Mouse (Mus musculus): ENCODE results near the gene 4930469K13Rik. TPM values are rescaled to one million over a fixed set of nuclear protein-coding genes. Genes with fewer than 3 reads are reported as not detected.

Gene 4930469K13Rik
- polyA plus RNA-seq, 1 experiment from 2014 or later: not detected

DNA sequence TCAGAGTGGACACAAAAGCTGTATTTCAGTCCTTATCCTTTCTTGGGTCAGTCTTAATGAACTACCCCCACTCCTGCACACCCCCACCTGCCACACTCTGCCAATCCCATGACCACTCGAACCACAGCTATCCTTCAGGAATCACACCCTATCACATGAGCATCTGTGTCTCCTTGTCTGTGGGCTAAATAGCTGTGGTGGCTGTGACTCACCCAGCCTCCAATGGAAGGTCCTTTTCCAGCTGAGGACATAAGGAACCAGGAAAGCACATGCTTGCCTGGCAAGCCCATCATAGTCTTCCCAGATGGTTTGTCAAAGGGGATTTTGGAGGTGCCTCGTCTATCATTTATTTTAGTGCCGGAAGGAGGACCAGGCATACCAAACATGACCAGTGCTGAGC is 20.0 kb upstream of the 4930469K13Rik start:
- H3K9me3 ChIP-seq (ENCODE audit: control insufficient read depth, low read length): no peaks in the 10 kb centered on the region
- H3K4me3 ChIP-seq (replicated peaks; ENCODE audit: low read depth, low read length): no peak overlapping the region
- H3K27me3 ChIP-seq (ENCODE audit: control insufficient read depth, insufficient read depth, low read length): no peaks in the 10 kb centered on the region
- no peak overlapping the region for H3K27ac ChIP-seq (replicated peaks; ENCODE audit: low read depth, low read length)
- no peaks in the 10 kb centered on the region for H3K36me3 ChIP-seq (ENCODE audit: control insufficient read depth, insufficient read depth, low read length)
- ATAC-seq (ENCODE audit: low FRiP score, low TSS enrichment) (no peak), DNase-seq (no peak)
- H3K9ac ChIP-seq (replicated peaks; ENCODE audit: low read length): no peak overlapping the region
- H3K4me1 ChIP-seq (ENCODE audit: control insufficient read depth, insufficient read depth, low read length): no peaks in the 10 kb centered on the region
- 94% methylated on average over 3 of the region's 3 CpGs for WGBS
- no peak overlapping the region for H3K4me2 ChIP-seq (ENCODE audit: low read length)

DNA sequence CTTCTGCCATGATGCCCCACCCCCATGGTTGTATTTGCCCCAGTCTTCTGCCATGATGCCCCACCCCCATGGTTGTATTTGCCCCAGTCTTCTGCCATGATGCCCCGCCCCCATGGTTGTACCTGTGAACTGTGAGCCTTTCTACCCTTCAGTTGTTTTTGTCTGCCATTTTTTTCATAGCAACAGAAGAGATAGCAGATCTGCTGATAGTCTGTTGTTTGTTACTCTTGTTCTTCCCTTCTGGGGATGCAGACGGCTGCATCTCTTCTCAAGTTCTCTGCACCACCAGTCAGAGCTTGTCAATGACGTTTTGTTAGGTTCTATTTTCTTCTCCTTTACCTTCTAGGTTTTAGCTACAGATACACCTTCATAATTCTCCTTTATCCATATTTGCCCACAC is 19.2 kb upstream of the 4930469K13Rik start:
- H3K27ac ChIP-seq (replicated peaks; ENCODE audit: low read depth, low read length): no peak overlapping the region
- H3K9ac ChIP-seq (replicated peaks; ENCODE audit: low read length): no peak overlapping the region
- no peak overlapping the region for H3K4me3 ChIP-seq (replicated peaks; ENCODE audit: low read depth, low read length)
- H3K9me3 ChIP-seq (ENCODE audit: control insufficient read depth, low read length): no peaks in the 10 kb centered on the region
- DNase-seq (no peak), ATAC-seq (ENCODE audit: low FRiP score, low TSS enrichment) (no peak)
- H3K27me3 ChIP-seq (ENCODE audit: control insufficient read depth, insufficient read depth, low read length): no peaks in the 10 kb centered on the region
- 87% methylated on average over 3 of the region's 3 CpGs for WGBS
- no peaks in the 10 kb centered on the region for H3K36me3 ChIP-seq (ENCODE audit: control insufficient read depth, insufficient read depth, low read length)
- peaks cover 5% of the 10 kb centered on the region for H3K4me1 ChIP-seq (ENCODE audit: control insufficient read depth, insufficient read depth, low read length)
- H3K4me2 ChIP-seq (ENCODE audit: low read length): no peak overlapping the region

- Histone ChIP-seq H3K27ac (replicated peaks; ENCODE audit: low read depth, low read length) (no peak overlapping the region), H3K4me2 (ENCODE audit: low read length) (no peak overlapping the region), H3K4me3 (replicated peaks; ENCODE audit: low read depth, low read length) (no peak overlapping the region), H3K27me3 (ENCODE audit: control insufficient read depth, insufficient read depth, low read length) (no peaks in the 10 kb centered on the region), H3K36me3 (ENCODE audit: control insufficient read depth, insufficient read depth, low read length) (no peaks in the 10 kb centered on the region), H3K9ac (replicated peaks; ENCODE audit: low read length) (no peak overlapping the region), H3K9me3 (ENCODE audit: control insufficient read depth, low read length) (no peaks in the 10 kb centered on the region), H3K4me1 (ENCODE audit: control insufficient read depth, insufficient read depth, low read length) (peaks cover 10% of the 10 kb centered on the region)
- 82% methylated on average over 2 of the region's 2 CpGs for WGBS
- DNase-seq (no peak), ATAC-seq (ENCODE audit: low FRiP score, low TSS enrichment) (no peak)
These were observed 18.3 kb upstream of the 4930469K13Rik start for GRCm38 (mm10) chr11:34116572-34117135.

DNA sequence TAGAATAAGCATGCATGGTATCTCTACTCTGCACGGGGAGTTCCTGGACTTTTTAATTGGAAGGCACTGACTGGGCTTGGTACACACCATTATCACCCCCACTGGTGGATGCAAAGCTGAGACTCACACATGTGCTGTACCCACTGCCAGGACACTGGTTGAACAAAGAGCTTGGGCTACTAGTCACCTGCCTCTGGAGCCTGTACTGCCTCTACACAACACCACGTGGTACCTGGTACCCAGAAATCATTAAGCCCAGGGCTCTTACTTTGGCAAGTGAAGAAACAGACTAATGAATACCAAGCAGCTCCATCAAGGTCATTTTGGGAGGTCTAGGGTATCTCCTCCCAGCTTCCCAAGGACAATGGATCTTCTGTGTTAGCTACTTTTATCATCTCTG is 15.4 kb upstream of the 4930469K13Rik start:
- peak overlapping the region; percentile 34; the same call in 1 of the 2 replicates for H3K27ac ChIP-seq (replicated peaks; ENCODE audit: low read depth, low read length)
- 67% methylated on average over 2 of the region's 2 CpGs for WGBS
- no peaks in the 10 kb centered on the region for H3K27me3 ChIP-seq (ENCODE audit: control insufficient read depth, insufficient read depth, low read length)
- no peak overlapping the region for H3K4me3 ChIP-seq (replicated peaks; ENCODE audit: low read depth, low read length)
- DNase-seq (no peak), ATAC-seq (ENCODE audit: low FRiP score, low TSS enrichment) (no peak)
- H3K9ac ChIP-seq (replicated peaks; ENCODE audit: low read length): no peak overlapping the region
- H3K36me3 ChIP-seq (ENCODE audit: control insufficient read depth, insufficient read depth, low read length): no peaks in the 10 kb centered on the region
- H3K4me2 ChIP-seq (ENCODE audit: low read length): no peak overlapping the region
- H3K4me1 ChIP-seq (ENCODE audit: control insufficient read depth, insufficient read depth, low read length): peaks cover 10% of the 10 kb centered on the region
- no peaks in the 10 kb centered on the region for H3K9me3 ChIP-seq (ENCODE audit: control insufficient read depth, low read length)

DNA sequence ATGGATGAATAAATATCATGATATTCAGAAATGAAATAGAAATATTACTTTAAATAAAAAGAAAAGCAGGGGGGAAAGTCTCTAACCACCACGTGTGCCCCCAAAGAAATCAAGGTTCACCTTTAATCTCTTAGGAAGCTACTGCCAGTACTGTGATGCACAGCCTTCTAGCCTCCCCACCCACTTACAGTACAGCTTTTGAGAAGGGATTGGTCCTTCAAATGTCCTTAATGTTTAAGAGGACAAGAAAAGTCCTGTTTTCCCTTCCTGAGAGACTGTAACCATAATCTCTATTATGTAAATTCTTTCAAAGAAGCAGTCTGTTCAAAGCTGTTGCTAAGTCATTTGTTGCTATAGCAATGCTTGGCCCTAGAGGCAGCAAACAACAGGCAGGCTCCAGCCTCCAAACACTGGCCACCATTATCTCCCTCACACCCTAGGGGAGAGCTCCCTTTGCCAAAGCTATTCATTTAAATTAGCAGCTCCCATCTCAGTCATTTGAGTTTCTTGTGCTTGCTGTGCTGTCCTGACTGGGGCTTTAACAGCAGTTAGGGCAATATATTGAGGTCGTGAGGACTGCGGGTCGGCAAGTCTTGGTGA is 14.5 kb upstream of the 4930469K13Rik start:
- ATAC-seq (ENCODE audit: low FRiP score, low TSS enrichment): peak; percentile 83
- peak; percentile 80 for DNase-seq
- H3K4me1 ChIP-seq (ENCODE audit: control insufficient read depth, insufficient read depth, low read length): peaks cover 10% of the 10 kb centered on the region
- no peaks in the 10 kb centered on the region for H3K9me3 ChIP-seq (ENCODE audit: control insufficient read depth, low read length)
- H3K27me3 ChIP-seq (ENCODE audit: control insufficient read depth, insufficient read depth, low read length): no peaks in the 10 kb centered on the region
- WGBS: 29% methylated on average over 4 of the region's 4 CpGs
- no peaks in the 10 kb centered on the region for H3K36me3 ChIP-seq (ENCODE audit: control insufficient read depth, insufficient read depth, low read length)
- no peak overlapping the region for H3K4me2 ChIP-seq (ENCODE audit: low read length)
- no peak overlapping the region for H3K9ac ChIP-seq (replicated peaks; ENCODE audit: low read length)
- H3K4me3 ChIP-seq (replicated peaks; ENCODE audit: low read depth, low read length): no peak overlapping the region
- H3K27ac ChIP-seq (replicated peaks; ENCODE audit: low read depth, low read length): peak overlapping the region; percentile 34

DNA sequence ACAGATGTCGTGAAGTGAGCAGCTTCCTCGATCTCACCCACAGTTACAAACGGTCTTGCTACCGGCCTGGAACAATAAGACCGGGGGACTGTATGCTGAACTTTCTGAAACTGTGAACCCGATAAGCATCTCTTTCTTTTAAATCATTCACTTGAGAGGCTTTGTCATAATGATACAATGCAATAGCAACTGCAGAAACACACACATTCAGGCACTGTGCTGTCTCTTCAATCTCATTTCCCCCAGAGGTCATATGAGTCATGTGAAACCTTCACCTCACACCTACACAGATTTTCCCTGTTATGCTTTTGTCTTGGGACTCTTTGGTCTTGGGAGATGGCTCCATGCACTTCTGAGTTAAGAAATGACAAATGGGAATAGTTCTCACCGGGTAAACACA is 13.6 kb upstream of the 4930469K13Rik start:
- ATAC-seq (ENCODE audit: low FRiP score, low TSS enrichment) (no peak), DNase-seq (no peak)
- Histone ChIP-seq H3K4me2 (ENCODE audit: low read length) (no peak overlapping the region), H3K27me3 (ENCODE audit: control insufficient read depth, insufficient read depth, low read length) (no peaks in the 10 kb centered on the region), H3K36me3 (ENCODE audit: control insufficient read depth, insufficient read depth, low read length) (no peaks in the 10 kb centered on the region), H3K9me3 (ENCODE audit: control insufficient read depth, low read length) (no peaks in the 10 kb centered on the region), H3K9ac (replicated peaks; ENCODE audit: low read length) (no peak overlapping the region), H3K4me3 (replicated peaks; ENCODE audit: low read depth, low read length) (no peak overlapping the region), H3K27ac (replicated peaks; ENCODE audit: low read depth, low read length) (no peak overlapping the region; the same call in 1 of the 2 replicates), H3K4me1 (ENCODE audit: control insufficient read depth, insufficient read depth, low read length) (peaks cover 10% of the 10 kb centered on the region)
- 72% methylated on average over 7 of the region's 7 CpGs for WGBS

- WGBS: 92% methylated on average over 1 of the region's 1 CpGs
These were observed 10.9 kb upstream of the 4930469K13Rik start for GRCm38 (mm10) chr11:34109260-34109659.

DNA sequence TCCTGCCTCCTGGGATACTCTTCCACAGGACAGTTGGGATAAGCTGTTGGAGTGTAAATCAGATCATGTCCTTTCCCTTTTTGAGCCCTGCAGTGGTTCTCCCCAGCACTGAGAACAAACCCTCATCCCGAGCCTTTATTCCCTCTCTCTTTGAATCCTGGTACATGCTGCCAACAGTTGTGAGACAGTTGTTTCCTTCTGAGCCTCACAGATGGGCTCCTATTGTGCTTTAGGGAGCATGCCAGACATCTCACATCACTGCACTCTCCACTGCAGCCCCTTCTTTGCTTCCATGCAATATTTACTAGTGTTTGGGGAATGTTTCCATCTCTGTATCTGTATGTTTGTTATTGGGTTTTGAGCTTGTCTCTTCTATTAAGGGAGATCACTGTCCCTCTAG is 6.6 kb upstream of the 4930469K13Rik start:
- Histone ChIP-seq H3K4me2 (ENCODE audit: low read length) (no peak overlapping the region), H3K27ac (replicated peaks; ENCODE audit: low read depth, low read length) (0 out of 2 replicates have a peak overlapping the region, but pooled peaks have one; percentile 8), H3K4me3 (replicated peaks; ENCODE audit: low read depth, low read length) (no peak overlapping the region), H3K9ac (replicated peaks; ENCODE audit: low read length) (no peak overlapping the region), H3K27me3 (ENCODE audit: control insufficient read depth, insufficient read depth, low read length) (no peaks in the 10 kb centered on the region), H3K36me3 (ENCODE audit: control insufficient read depth, insufficient read depth, low read length) (no peaks in the 10 kb centered on the region), H3K9me3 (ENCODE audit: control insufficient read depth, low read length) (no peaks in the 10 kb centered on the region), H3K4me1 (ENCODE audit: control insufficient read depth, insufficient read depth, low read length) (peaks cover 3% of the 10 kb centered on the region; the same call in 1 of the 2 replicates)
- DNase-seq (no peak), ATAC-seq (ENCODE audit: low FRiP score, low TSS enrichment) (no peak)
- 29% methylated on average over 1 of the region's 1 CpGs for WGBS

More at GRCm38 (mm10) chr11:34109260-34109659, 10.9 kb upstream of the 4930469K13Rik start:
- Histone ChIP-seq H3K27ac (replicated peaks; ENCODE audit: low read depth, low read length) (no peak overlapping the region), H3K36me3 (ENCODE audit: control insufficient read depth, insufficient read depth, low read length) (no peaks in the 10 kb centered on the region), H3K4me3 (replicated peaks; ENCODE audit: low read depth, low read length) (no peak overlapping the region), H3K9me3 (ENCODE audit: control insufficient read depth, low read length) (no peaks in the 10 kb centered on the region), H3K9ac (replicated peaks; ENCODE audit: low read length) (no peak overlapping the region), H3K27me3 (ENCODE audit: control insufficient read depth, insufficient read depth, low read length) (no peaks in the 10 kb centered on the region), H3K4me2 (ENCODE audit: low read length) (no peak overlapping the region), H3K4me1 (ENCODE audit: control insufficient read depth, insufficient read depth, low read length) (peaks cover 12% of the 10 kb centered on the region)
- DNase-seq (no peak), ATAC-seq (ENCODE audit: low FRiP score, low TSS enrichment) (no peak)

GRCm38 (mm10) chr11:34101827-34102226 is 3.5 kb upstream of the 4930469K13Rik start:
- no peak overlapping the region for H3K4me2 ChIP-seq (ENCODE audit: low read length)
- ATAC-seq (ENCODE audit: low FRiP score, low TSS enrichment) (no peak), DNase-seq (no peak)
- 94% methylated on average over 4 of the region's 4 CpGs for WGBS
- no peaks in the 10 kb centered on the region for H3K36me3 ChIP-seq (ENCODE audit: control insufficient read depth, insufficient read depth, low read length)
- no peaks in the 10 kb centered on the region for H3K27me3 ChIP-seq (ENCODE audit: control insufficient read depth, insufficient read depth, low read length)
- H3K27ac ChIP-seq (replicated peaks; ENCODE audit: low read depth, low read length): no peak overlapping the region
- no peaks in the 10 kb centered on the region for H3K9me3 ChIP-seq (ENCODE audit: control insufficient read depth, low read length)
- peaks cover 3% of the 10 kb centered on the region; the same call in 1 of the 2 replicates for H3K4me1 ChIP-seq (ENCODE audit: control insufficient read depth, insufficient read depth, low read length)
- no peak overlapping the region for H3K9ac ChIP-seq (replicated peaks; ENCODE audit: low read length)
- no peak overlapping the region for H3K4me3 ChIP-seq (replicated peaks; ENCODE audit: low read depth, low read length)
